Mouse (Mus musculus): ENCODE data around the gene Gnpat. TPM values are rescaled to one million over a fixed set of nuclear protein-coding genes. Genes with fewer than 3 reads are reported as not detected.
A peak's percentile ranks its signal among the peaks of the same experiment; 100 is the strongest.

The Gnpat gene
- polyA plus RNA-seq (2015; fragmentation: Nextera tagmentation; extraction: Ambion mirVana) = 120 and 129 TPM in 2 replicates

DNA sequence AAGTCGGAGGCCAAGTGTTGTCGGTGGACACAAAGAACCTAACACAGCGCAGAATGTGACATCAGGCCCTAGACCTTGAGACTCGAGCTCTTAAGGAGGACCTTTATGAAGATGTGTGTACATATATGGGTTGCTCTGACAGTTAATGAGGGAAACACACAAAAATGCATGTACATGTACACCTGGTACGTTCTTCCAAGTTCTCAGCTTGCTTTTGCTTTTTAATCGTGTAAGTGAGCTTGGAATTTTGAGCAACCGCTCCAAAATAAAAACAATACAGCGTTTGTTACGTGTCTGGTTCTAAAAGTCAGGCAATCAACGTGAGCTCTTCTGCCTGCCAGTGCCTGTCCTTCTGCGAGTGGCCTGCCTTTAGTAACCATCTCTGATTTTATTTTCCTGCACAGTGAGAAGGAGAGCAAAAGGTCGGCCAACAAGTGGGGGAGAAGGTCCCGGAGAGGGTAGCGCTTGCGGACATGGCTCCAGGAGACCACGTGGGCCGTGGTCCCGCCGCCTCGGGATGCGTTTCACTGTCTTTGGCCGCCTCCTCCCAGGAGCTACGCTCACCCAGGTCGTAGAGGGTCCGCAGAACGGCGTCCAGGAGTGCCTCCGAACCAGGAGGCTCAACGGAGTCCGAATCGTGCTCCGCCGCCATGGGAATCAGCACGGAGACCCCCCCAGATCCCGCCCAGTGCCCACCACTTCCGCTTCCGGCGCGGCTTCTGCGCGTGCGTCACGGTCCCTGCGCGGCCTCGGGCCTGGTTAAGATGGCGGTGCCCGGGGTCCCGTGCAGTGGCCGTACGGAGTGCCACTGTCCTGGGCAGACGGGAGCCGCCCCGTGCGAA lies at the start of gene Gnpat, which contains the start of gene 2810004N23Rik:
Gene Gnpat (plus strand): TSS at position 713 of the 842 bp plus-strand sequence.
Gene 2810004N23Rik (minus strand): TSS at position 800 of the 842 bp plus-strand sequence.
- 1% methylated on average over 55 of the region's 55 CpGs for WGBS
- Histone ChIP-seq H3K4me2 (ENCODE audit: low read depth, low read length) (peak within 1 kb of the TSS; percentile 70), H3K27ac (ENCODE audit: low read length) (peak within 1 kb of the TSS; percentile 94), H3K27me3 (ENCODE audit: control insufficient read depth, insufficient read depth, low read length) (no peaks in the 10 kb centered on the region), H3K36me3 (ENCODE audit: control insufficient read depth, insufficient read depth) (peaks cover 25% of the 10 kb centered on the region), H3K9me3 (replicated peaks; ENCODE audit: control insufficient read depth, low read length) (no peaks in the 10 kb centered on the region), H3K4me3 (ENCODE audit: low read length) (peak within 1 kb of the TSS; percentile 93), H3K9ac (ENCODE audit: low read length) (peak within 1 kb of the TSS; percentile 98), H3K4me1 (ENCODE audit: control insufficient read depth, insufficient read depth, low read length) (peaks cover 54% of the 10 kb centered on the region)
- peak; percentile 94 for ATAC-seq (replicated peaks; ENCODE audit: extremely low read depth, insufficient read depth, low FRiP score)

DNA sequence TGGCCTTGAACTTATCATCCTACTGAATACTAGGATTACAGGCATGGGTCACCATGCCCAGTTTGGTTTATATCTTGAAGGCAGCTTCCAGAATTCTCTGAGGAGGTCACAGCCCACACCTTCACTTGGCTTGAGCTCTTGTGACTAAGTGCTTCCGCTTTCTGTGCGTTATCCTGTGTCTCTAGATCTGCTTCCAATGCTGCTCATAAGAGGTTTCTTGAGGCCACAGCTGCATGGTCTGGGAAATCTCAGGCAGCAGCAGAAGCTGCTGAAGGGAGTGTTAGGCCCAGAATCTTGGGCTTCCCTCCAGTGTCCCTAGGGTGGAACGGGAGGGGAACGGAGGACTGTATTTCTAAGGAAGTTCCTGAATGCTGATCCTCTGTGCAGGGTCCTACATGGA lies 49.5 kb upstream of the Gnpat start:
- WGBS = 57% methylated on average over 4 of the region's 4 CpGs
- peaks cover 8% of the 10 kb centered on the region for H3K9me3 ChIP-seq (replicated peaks; ENCODE audit: control insufficient read depth, low read length)
- no peaks in the 10 kb centered on the region for H3K27me3 ChIP-seq (ENCODE audit: control insufficient read depth, insufficient read depth, low read length)
- no peak overlapping the region for H3K4me2 ChIP-seq (ENCODE audit: low read depth, low read length)
- no peaks in the 10 kb centered on the region for H3K4me1 ChIP-seq (ENCODE audit: control insufficient read depth, insufficient read depth, low read length)
- no peak overlapping the region for H3K4me3 ChIP-seq (ENCODE audit: low read length)
- H3K27ac ChIP-seq (ENCODE audit: low read length) = no peak overlapping the region
- H3K9ac ChIP-seq (ENCODE audit: low read length) = no peak overlapping the region
- H3K36me3 ChIP-seq (ENCODE audit: control insufficient read depth, insufficient read depth) = no peaks in the 10 kb centered on the region
- ATAC-seq (replicated peaks; ENCODE audit: extremely low read depth, insufficient read depth, low FRiP score) = no peak

DNA sequence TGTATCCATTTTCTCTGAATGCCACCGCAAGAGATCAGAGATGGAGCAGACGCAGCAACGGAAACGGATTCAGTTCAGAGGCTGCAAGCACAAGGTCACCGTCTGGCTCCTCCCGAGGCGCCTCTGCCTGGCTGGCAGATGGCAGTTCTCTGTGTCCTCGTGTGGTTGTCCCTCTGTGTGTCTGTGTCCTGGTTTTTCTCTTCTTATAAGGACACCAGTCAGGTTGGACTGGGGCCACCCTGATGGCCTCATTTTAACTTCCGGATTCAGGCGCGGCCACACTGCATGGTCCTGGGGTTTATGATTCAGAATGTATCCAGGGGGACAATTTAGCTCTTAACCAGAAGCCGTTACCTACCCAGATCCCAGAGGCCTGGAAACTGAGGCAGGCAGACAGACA lies 47.0 kb upstream of the Gnpat start:
- no peak for ATAC-seq (replicated peaks; ENCODE audit: extremely low read depth, insufficient read depth, low FRiP score)

DNA sequence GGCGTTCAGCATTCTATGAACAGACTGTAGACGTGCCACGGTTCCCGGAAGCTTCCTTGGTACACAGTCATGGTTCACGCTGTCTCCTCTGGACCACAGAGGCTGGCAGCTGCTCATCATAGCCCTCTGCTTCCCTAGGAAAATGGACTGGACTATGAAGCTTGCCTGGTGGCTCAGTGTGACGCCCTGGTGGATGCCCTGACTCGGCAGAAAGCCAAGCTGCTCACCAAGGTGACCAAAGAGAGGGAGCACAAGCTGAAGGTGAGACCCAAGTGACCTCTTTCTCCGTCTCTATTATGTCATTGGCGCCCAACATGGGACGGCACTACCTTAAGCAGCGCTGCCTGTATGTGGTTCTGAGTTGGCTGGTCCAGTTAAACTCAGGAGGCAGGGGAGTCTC lies 46.0 kb upstream of the Gnpat start:
- H3K36me3 ChIP-seq (ENCODE audit: control insufficient read depth, insufficient read depth) = no peaks in the 10 kb centered on the region
- H3K4me1 ChIP-seq (ENCODE audit: control insufficient read depth, insufficient read depth, low read length) = no peaks in the 10 kb centered on the region
- 87% methylated on average over 11 of the region's 11 CpGs for WGBS
- no peak overlapping the region for H3K4me2 ChIP-seq (ENCODE audit: low read depth, low read length)
- peaks cover 8% of the 10 kb centered on the region for H3K9me3 ChIP-seq (replicated peaks; ENCODE audit: control insufficient read depth, low read length)
- ATAC-seq (replicated peaks; ENCODE audit: extremely low read depth, insufficient read depth, low FRiP score) = no peak
- no peak overlapping the region for H3K27ac ChIP-seq (ENCODE audit: low read length)
- H3K27me3 ChIP-seq (ENCODE audit: control insufficient read depth, insufficient read depth, low read length) = peaks cover 2% of the 10 kb centered on the region; the same call in 1 of the 2 replicates
- H3K4me3 ChIP-seq (ENCODE audit: low read length) = no peak overlapping the region
- no peak overlapping the region for H3K9ac ChIP-seq (ENCODE audit: low read length)

More for the DNA sequence above, 47.0 kb upstream of the Gnpat start:
- H3K4me2 ChIP-seq (ENCODE audit: low read depth, low read length) = no peak overlapping the region
- peaks cover under 1% of the 10 kb centered on the region; the same call in 1 of the 2 replicates for H3K27me3 ChIP-seq (ENCODE audit: control insufficient read depth, insufficient read depth, low read length)
- no peaks in the 10 kb centered on the region for H3K36me3 ChIP-seq (ENCODE audit: control insufficient read depth, insufficient read depth)
- H3K9ac ChIP-seq (ENCODE audit: low read length) = no peak overlapping the region
- no peaks in the 10 kb centered on the region for H3K4me1 ChIP-seq (ENCODE audit: control insufficient read depth, insufficient read depth, low read length)
- H3K27ac ChIP-seq (ENCODE audit: low read length) = no peak overlapping the region
- peaks cover 8% of the 10 kb centered on the region for H3K9me3 ChIP-seq (replicated peaks; ENCODE audit: control insufficient read depth, low read length)
- no peak overlapping the region for H3K4me3 ChIP-seq (ENCODE audit: low read length)
- 82% methylated on average over 12 of the region's 12 CpGs for WGBS

DNA sequence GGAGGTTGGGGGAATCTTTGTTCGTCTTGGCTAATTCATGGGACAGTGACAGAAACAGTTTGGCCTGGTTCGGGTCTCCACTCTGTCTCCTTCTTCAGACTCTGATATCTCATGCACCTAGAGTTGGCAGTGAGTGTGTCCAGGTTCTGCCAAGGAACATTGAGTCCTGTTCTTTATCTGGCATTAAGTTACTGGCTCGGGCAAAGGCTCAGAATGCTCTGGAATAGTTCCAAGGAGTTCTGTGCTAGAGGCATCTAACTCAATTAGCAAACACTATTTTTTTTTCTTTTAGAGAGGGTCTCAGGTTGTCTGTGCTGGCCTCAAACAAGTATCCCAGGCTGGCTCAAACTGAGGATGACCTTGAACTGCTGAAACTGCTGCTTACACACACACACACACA lies 45.5 kb upstream of the Gnpat start:
- Histone ChIP-seq H3K4me1 (ENCODE audit: control insufficient read depth, insufficient read depth, low read length) (no peaks in the 10 kb centered on the region), H3K9ac (ENCODE audit: low read length) (no peak overlapping the region), H3K36me3 (ENCODE audit: control insufficient read depth, insufficient read depth) (no peaks in the 10 kb centered on the region), H3K4me3 (ENCODE audit: low read length) (no peak overlapping the region), H3K27ac (ENCODE audit: low read length) (no peak overlapping the region), H3K27me3 (ENCODE audit: control insufficient read depth, insufficient read depth, low read length) (peaks cover 2% of the 10 kb centered on the region; the same call in 1 of the 2 replicates), H3K9me3 (replicated peaks; ENCODE audit: control insufficient read depth, low read length) (peaks cover 8% of the 10 kb centered on the region), H3K4me2 (ENCODE audit: low read depth, low read length) (no peak overlapping the region)
- WGBS = 71% methylated on average over 3 of the region's 3 CpGs
- ATAC-seq (replicated peaks; ENCODE audit: extremely low read depth, insufficient read depth, low FRiP score) = no peak

DNA sequence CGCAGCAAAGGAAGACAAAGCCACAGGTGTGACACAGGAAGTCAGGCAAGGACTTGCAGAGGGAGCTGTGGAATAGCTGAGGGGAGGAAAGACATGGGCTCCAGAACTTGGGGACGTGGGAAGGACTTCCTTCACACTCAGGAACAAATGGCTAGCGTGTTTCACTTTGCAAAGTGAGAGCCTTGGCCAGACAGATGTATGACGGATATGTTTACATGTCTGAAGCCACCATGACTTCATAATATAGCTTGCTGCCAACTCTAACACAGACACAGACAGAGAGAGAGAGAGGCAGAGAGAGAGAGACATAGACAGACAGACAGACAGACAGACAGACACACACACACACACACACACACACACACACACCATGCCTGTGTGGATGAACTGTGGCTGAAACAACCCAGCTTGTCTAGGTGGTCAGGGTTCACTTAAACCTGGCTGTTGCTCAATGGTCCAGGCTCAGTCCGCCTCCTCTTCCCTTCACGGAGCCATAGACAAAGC lies 43.2 kb upstream of the Gnpat start:
- Histone ChIP-seq H3K27ac (ENCODE audit: low read length) (no peak overlapping the region), H3K36me3 (ENCODE audit: control insufficient read depth, insufficient read depth) (no peaks in the 10 kb centered on the region), H3K4me3 (ENCODE audit: low read length) (no peak overlapping the region), H3K9me3 (replicated peaks; ENCODE audit: control insufficient read depth, low read length) (peaks cover 8% of the 10 kb centered on the region), H3K4me1 (ENCODE audit: control insufficient read depth, insufficient read depth, low read length) (no peaks in the 10 kb centered on the region), H3K4me2 (ENCODE audit: low read depth, low read length) (no peak overlapping the region), H3K9ac (ENCODE audit: low read length) (no peak overlapping the region), H3K27me3 (ENCODE audit: control insufficient read depth, insufficient read depth, low read length) (peaks cover 2% of the 10 kb centered on the region; the same call in 1 of the 2 replicates)
- ATAC-seq (replicated peaks; ENCODE audit: extremely low read depth, insufficient read depth, low FRiP score) = no peak
- WGBS = 51% methylated on average over 6 of the region's 6 CpGs

DNA sequence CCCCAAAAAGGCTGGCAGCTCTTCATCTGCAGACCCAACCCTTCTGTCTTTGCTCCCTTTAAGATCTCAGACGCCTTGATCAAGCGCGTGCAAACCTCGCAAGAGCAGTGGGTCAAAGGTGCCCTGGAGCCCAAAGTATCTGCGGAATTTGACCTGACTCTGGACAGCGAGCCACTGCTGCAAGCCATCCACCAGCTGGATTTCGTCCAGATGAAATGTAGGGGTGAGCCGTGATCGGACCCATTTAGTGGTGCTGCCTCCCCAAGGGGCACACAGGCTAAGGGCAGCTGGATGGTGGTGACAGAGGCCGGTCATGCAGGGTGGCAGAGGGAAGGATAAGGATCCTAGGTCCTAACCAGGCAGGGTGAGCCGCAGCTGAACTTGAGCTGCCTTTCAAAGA lies 42.7 kb upstream of the Gnpat start:
- H3K36me3 ChIP-seq (ENCODE audit: control insufficient read depth, insufficient read depth) = no peaks in the 10 kb centered on the region
- H3K4me3 ChIP-seq (ENCODE audit: low read length) = no peak overlapping the region
- 35% methylated on average over 11 of the region's 11 CpGs for WGBS
- no peaks in the 10 kb centered on the region for H3K4me1 ChIP-seq (ENCODE audit: control insufficient read depth, insufficient read depth, low read length)
- ATAC-seq (replicated peaks; ENCODE audit: extremely low read depth, insufficient read depth, low FRiP score) = no peak
- H3K27ac ChIP-seq (ENCODE audit: low read length) = no peak overlapping the region
- peaks cover 8% of the 10 kb centered on the region for H3K9me3 ChIP-seq (replicated peaks; ENCODE audit: control insufficient read depth, low read length)
- H3K4me2 ChIP-seq (ENCODE audit: low read depth, low read length) = no peak overlapping the region
- H3K9ac ChIP-seq (ENCODE audit: low read length) = no peak overlapping the region
- peaks cover 2% of the 10 kb centered on the region; the same call in 1 of the 2 replicates for H3K27me3 ChIP-seq (ENCODE audit: control insufficient read depth, insufficient read depth, low read length)

DNA sequence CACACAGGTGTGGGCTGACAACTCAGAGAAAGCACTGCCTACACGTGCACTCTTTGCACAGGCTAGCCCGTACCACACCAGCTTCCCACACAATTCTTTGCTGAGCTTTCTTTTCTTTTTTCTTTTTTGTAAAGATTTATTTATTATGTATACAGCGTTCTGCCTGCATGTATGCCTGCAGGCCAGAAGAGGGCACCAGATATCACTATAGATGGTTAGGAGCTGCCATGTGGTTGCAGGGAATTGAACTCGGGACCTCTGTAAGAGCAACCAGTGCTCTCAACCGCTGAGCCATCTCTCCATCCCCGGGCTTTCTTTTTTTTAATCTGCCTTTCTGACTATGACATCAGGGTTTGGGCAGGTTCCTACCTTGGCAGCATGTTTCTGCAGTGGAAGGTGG lies 39.3 kb upstream of the Gnpat start:
- no peaks in the 10 kb centered on the region for H3K36me3 ChIP-seq (ENCODE audit: control insufficient read depth, insufficient read depth)
- peaks cover 6% of the 10 kb centered on the region; the same call in 1 of the 2 replicates for H3K4me1 ChIP-seq (ENCODE audit: control insufficient read depth, insufficient read depth, low read length)
- ATAC-seq (replicated peaks; ENCODE audit: extremely low read depth, insufficient read depth, low FRiP score) = no peak
- no peak overlapping the region for H3K27ac ChIP-seq (ENCODE audit: low read length)
- H3K4me2 ChIP-seq (ENCODE audit: low read depth, low read length) = no peak overlapping the region
- no peak overlapping the region for H3K4me3 ChIP-seq (ENCODE audit: low read length)
- H3K9me3 ChIP-seq (replicated peaks; ENCODE audit: control insufficient read depth, low read length) = no peaks in the 10 kb centered on the region; the same call in 1 of the 2 replicates
- 83% methylated on average over 6 of the region's 6 CpGs for WGBS
- no peak overlapping the region for H3K9ac ChIP-seq (ENCODE audit: low read length)
- H3K27me3 ChIP-seq (ENCODE audit: control insufficient read depth, insufficient read depth, low read length) = peaks cover 2% of the 10 kb centered on the region; the same call in 1 of the 2 replicates

DNA sequence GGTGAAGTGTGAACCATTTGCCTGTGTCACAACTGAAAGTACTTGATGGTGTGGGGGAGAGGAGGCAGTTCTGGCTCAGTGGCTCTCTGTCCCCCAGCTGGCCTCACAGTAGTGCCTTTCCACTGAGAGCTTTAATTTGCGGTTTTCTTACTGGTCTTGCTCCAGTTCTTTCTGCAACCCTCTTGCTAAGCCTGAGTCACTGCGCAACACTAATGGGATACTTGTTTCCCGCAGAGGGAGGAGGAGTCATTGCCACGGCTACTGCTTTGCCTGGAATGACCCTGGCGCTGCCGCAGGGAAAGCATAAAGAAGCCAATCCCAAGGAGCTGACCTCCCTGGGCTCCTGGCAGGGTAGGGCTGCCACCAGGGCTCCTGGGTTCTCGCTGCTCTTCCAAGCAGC lies 36.2 kb upstream of the Gnpat start:
- Histone ChIP-seq H3K36me3 (ENCODE audit: control insufficient read depth, insufficient read depth) (no peaks in the 10 kb centered on the region), H3K9ac (ENCODE audit: low read length) (no peak overlapping the region), H3K4me2 (ENCODE audit: low read depth, low read length) (no peak overlapping the region), H3K4me1 (ENCODE audit: control insufficient read depth, insufficient read depth, low read length) (peaks cover 6% of the 10 kb centered on the region; the same call in 1 of the 2 replicates), H3K9me3 (replicated peaks; ENCODE audit: control insufficient read depth, low read length) (no peaks in the 10 kb centered on the region; the same call in 1 of the 2 replicates), H3K27me3 (ENCODE audit: control insufficient read depth, insufficient read depth, low read length) (no peaks in the 10 kb centered on the region), H3K4me3 (ENCODE audit: low read length) (no peak overlapping the region), H3K27ac (ENCODE audit: low read length) (no peak overlapping the region)
- WGBS = 28% methylated on average over 7 of the region's 7 CpGs
- no peak for ATAC-seq (replicated peaks; ENCODE audit: extremely low read depth, insufficient read depth, low FRiP score)
